Mouse (Mus musculus): ENCODE results near the gene Tprkb. TPM values are rescaled to one million over a fixed set of nuclear protein-coding genes. Genes with fewer than 3 reads are reported as not detected.
"Not testable (repeated sequence)": the region's sequence is repeated elsewhere in the genome, so short reads cannot be mapped to it uniquely, and the experiment has no call there.

The Tprkb gene
- polyA plus RNA-seq, 1 experiment from 2014 or later: 27.8 TPM

DNA sequence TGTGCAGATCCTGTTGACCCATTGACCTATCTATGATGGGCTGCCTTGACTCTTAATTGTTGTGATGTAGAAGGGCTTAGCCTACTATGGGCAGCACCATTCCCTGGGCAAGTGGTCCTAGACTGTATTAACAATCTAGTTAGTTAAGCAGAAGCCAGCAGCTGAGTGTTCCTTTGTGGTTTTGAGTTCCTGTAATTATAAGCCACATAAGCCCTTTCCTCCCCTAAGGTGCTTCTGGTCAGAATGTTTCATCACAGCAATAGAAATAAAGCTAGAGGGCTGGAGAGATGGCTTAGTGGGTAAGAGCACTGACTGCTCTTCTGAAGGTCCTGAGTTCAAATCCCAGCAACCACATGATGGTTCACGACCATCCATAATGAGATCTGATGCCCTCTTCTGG lies 12.0 kb downstream of the Tprkb start:
- DNase-seq (ENCODE audit: low spot score) (no peak), ATAC-seq (replicated peaks; ENCODE audit: low FRiP score, low TSS enrichment, low read depth) (no peak)
- no peak overlapping the region for H3K4me3 ChIP-seq (ENCODE audit: low read depth, low read length)
- H3K27ac ChIP-seq (ENCODE audit: low read depth): no peak overlapping the region
- peaks cover 59% of the 10 kb centered on the region for H3K36me3 ChIP-seq (ENCODE audit: control insufficient read depth, insufficient read depth, low read length)
- no peaks in the 10 kb centered on the region for H3K4me1 ChIP-seq (replicated peaks; ENCODE audit: control insufficient read depth, insufficient read depth, low read length)
- 100% methylated on average over 1 of the region's 1 CpGs for WGBS
- no peak overlapping the region for H3K4me2 ChIP-seq (ENCODE audit: low read length)
- H3K9me3 ChIP-seq (ENCODE audit: control insufficient read depth, low read length): no peaks in the 10 kb centered on the region
- no peak overlapping the region for H3K9ac ChIP-seq (ENCODE audit: low read length)
- H3K27me3 ChIP-seq (replicated peaks; ENCODE audit: control insufficient read depth, insufficient read depth, low read length): no peaks in the 10 kb centered on the region

DNA sequence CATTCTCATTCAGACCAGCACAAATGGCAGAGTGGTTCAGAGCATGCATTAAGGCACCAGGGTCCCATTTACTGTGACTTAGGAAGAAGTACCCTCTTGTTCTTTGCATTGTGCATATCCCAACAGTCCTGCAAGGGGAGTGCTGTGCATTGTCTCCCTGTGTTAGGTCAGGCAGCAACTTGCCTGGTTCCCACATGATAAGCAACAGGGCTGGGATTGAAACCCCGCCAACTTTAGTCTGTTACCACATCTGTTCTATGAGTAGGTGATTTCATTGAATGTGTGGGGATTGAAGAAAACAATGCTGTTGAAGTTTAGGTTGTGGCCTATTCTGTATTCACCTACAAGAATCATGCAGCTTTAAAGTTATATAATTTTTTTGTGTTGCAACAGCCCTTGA lies 15.0 kb downstream of the Tprkb start:
- Histone ChIP-seq H3K27ac (ENCODE audit: low read depth) (no peak overlapping the region), H3K4me2 (ENCODE audit: low read length) (no peak overlapping the region), H3K27me3 (replicated peaks; ENCODE audit: control insufficient read depth, insufficient read depth, low read length) (no peaks in the 10 kb centered on the region), H3K4me3 (ENCODE audit: low read depth, low read length) (no peak overlapping the region), H3K9me3 (ENCODE audit: control insufficient read depth, low read length) (no peaks in the 10 kb centered on the region), H3K36me3 (ENCODE audit: control insufficient read depth, insufficient read depth, low read length) (peaks cover 71% of the 10 kb centered on the region), H3K9ac (ENCODE audit: low read length) (no peak overlapping the region), H3K4me1 (replicated peaks; ENCODE audit: control insufficient read depth, insufficient read depth, low read length) (no peaks in the 10 kb centered on the region)
- ATAC-seq (replicated peaks; ENCODE audit: low FRiP score, low TSS enrichment, low read depth) (no peak), DNase-seq (ENCODE audit: low spot score) (no peak)
- 94% methylated on average over 1 of the region's 1 CpGs for WGBS

DNA sequence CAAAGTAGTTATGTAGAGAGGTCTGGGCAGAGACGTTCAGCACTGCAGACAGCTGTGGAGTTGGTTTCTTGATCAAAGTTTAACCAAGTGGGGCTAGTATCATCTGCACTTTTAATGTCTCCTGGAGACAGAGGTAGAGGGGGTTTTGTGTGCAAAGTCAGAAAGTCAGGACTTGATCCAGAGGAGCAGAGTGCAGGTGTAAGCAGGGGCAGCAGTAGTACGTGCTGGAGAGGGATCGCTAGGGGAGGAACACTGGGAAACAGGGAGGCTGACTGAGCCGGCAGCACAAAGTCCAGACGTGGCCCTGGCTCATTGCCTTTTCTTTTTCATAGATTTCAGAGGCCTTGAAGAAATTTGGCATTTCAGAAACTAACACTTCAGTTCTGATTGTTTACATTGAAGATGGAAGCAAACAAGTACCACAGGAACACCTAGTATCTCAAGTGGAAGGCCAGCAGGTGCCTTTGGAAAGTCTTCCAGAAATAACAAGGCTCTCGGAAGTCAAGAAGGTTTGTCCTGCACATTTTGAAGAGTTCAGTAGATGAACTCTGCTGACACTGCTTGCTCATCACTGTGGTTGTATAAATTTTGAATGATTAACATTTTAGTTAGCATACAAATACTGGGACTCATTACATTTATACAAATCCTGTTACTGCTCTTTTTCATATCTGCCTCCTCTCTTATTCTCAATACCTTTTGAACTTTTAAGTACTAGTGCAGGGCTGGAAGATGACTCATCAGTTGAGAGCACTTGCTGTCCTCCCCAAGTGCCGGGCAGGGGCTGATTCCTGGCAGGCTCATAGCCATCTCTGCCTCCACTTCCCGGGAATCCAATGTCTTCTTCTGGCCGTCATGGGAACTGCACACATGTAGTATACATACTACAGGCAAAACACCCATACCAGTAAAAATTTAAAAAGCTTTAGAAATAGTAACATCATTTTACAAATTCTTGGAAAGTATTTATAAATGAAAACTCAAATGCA lies 16.1 kb downstream of the Tprkb start:
- 90% methylated on average over 9 of the region's 9 CpGs for WGBS
- Histone ChIP-seq H3K27ac (ENCODE audit: low read depth) (no peak overlapping the region), H3K27me3 (replicated peaks; ENCODE audit: control insufficient read depth, insufficient read depth, low read length) (no peaks in the 10 kb centered on the region), H3K9ac (ENCODE audit: low read length) (no peak overlapping the region), H3K36me3 (ENCODE audit: control insufficient read depth, insufficient read depth, low read length) (peaks cover 65% of the 10 kb centered on the region), H3K4me3 (ENCODE audit: low read depth, low read length) (no peak overlapping the region), H3K9me3 (ENCODE audit: control insufficient read depth, low read length) (no peaks in the 10 kb centered on the region), H3K4me1 (replicated peaks; ENCODE audit: control insufficient read depth, insufficient read depth, low read length) (no peaks in the 10 kb centered on the region), H3K4me2 (ENCODE audit: low read length) (no peak overlapping the region)
- DNase-seq (ENCODE audit: low spot score): no peak
- ATAC-seq (replicated peaks; ENCODE audit: low FRiP score, low TSS enrichment, low read depth): no peak

DNA sequence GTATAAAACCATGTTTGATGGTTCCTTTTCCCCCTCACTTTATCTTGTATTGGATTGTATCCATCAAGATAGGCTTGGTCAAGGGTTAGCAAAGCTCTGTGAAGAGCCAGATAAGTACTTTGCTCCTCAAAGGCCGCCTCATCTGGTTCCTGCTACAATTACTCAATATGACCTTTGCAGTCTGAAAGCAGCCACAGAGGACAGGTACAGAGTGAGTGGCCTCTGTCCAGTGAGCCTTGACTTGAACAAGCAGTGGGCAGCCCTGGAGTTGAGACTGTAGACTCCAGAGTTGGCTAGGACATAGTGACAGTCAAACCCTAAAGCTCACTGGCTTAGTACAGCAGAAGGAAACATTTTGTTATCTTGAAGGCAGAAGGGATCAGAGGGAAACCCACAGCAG lies 17.6 kb downstream of the Tprkb start:
- Histone ChIP-seq H3K9ac (ENCODE audit: low read length) (no peak overlapping the region), H3K36me3 (ENCODE audit: control insufficient read depth, insufficient read depth, low read length) (peaks cover 59% of the 10 kb centered on the region), H3K9me3 (ENCODE audit: control insufficient read depth, low read length) (no peaks in the 10 kb centered on the region), H3K4me2 (ENCODE audit: low read length) (no peak overlapping the region), H3K4me3 (ENCODE audit: low read depth, low read length) (no peak overlapping the region), H3K27me3 (replicated peaks; ENCODE audit: control insufficient read depth, insufficient read depth, low read length) (no peaks in the 10 kb centered on the region), H3K27ac (ENCODE audit: low read depth) (no peak overlapping the region), H3K4me1 (replicated peaks; ENCODE audit: control insufficient read depth, insufficient read depth, low read length) (no peaks in the 10 kb centered on the region)
- ATAC-seq (replicated peaks; ENCODE audit: low FRiP score, low TSS enrichment, low read depth) (no peak), DNase-seq (ENCODE audit: low spot score) (no peak)
- WGBS: 79% methylated on average over 1 of the region's 1 CpGs

DNA sequence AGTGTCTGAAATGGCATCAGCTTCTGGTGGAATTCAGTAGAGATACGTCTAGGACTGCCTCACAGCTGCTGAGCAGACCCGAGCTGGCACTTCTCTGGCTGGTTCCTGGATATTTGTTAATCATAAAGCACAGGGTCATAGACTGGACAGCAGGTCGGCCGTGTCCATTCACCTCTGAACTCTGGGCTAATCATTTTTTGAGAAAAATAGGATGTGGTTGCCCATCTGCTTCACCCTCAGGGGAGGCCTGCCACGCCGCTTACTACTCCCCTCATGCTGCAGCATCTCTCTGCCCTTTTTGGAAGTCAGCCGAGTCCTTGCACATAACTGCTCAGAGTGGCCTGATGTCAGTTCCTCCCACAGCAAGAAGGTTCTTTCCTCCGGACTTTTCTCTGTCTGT lies 22.4 kb downstream of the Tprkb start:
- 75% methylated on average over 8 of the region's 8 CpGs for WGBS
- H3K27ac ChIP-seq (ENCODE audit: low read depth): no peak overlapping the region
- peaks cover 20% of the 10 kb centered on the region for H3K36me3 ChIP-seq (ENCODE audit: control insufficient read depth, insufficient read depth, low read length)

DNA sequence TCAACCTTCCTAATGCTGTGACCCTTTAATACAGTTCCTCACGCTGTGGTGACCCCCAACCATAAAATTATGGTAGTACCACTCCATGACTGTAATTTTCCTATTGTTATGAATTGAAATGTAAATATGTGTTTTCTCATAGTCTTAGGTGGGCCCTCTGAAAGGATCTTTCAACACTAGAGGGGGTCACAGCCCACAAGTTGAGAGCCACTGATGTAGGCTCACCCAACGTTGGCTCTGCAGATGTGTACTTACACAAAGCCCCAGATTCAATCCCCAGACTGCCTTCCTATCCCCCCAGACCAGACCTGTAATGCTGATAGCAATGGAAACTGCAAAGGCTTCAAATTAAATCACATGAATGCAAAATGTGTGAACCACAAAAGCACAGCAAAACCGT lies 24.0 kb downstream of the Tprkb start:
- H3K9ac ChIP-seq (ENCODE audit: low read length): no peak overlapping the region
- WGBS: 69% methylated on average over 3 of the region's 3 CpGs
- H3K4me1 ChIP-seq (replicated peaks; ENCODE audit: control insufficient read depth, insufficient read depth, low read length): 0 out of 2 replicates have a peak, but pooled peaks cover 3% of the 10 kb centered on the region
- H3K9me3 ChIP-seq (ENCODE audit: control insufficient read depth, low read length): no peaks in the 10 kb centered on the region
- H3K4me3 ChIP-seq (ENCODE audit: low read depth, low read length): no peak overlapping the region
- no peak for ATAC-seq (replicated peaks; ENCODE audit: low FRiP score, low TSS enrichment, low read depth)
- peaks cover 5% of the 10 kb centered on the region; the same call in 1 of the 2 replicates for H3K36me3 ChIP-seq (ENCODE audit: control insufficient read depth, insufficient read depth, low read length)
- no peak overlapping the region for H3K27ac ChIP-seq (ENCODE audit: low read depth)
- no peaks in the 10 kb centered on the region for H3K27me3 ChIP-seq (replicated peaks; ENCODE audit: control insufficient read depth, insufficient read depth, low read length)
- no peak for DNase-seq (ENCODE audit: low spot score)
- H3K4me2 ChIP-seq (ENCODE audit: low read length): no peak overlapping the region

More for the DNA sequence above, 22.4 kb downstream of the Tprkb start:
- H3K9ac ChIP-seq (ENCODE audit: low read length): no peak overlapping the region
- no peak for ATAC-seq (replicated peaks; ENCODE audit: low FRiP score, low TSS enrichment, low read depth)
- H3K4me1 ChIP-seq (replicated peaks; ENCODE audit: control insufficient read depth, insufficient read depth, low read length): 0 out of 2 replicates have a peak, but pooled peaks cover 3% of the 10 kb centered on the region
- no peak for DNase-seq (ENCODE audit: low spot score)
- H3K4me3 ChIP-seq (ENCODE audit: low read depth, low read length): no peak overlapping the region
- no peaks in the 10 kb centered on the region for H3K27me3 ChIP-seq (replicated peaks; ENCODE audit: control insufficient read depth, insufficient read depth, low read length)
- H3K9me3 ChIP-seq (ENCODE audit: control insufficient read depth, low read length): no peaks in the 10 kb centered on the region
- no peak overlapping the region for H3K4me2 ChIP-seq (ENCODE audit: low read length)

DNA sequence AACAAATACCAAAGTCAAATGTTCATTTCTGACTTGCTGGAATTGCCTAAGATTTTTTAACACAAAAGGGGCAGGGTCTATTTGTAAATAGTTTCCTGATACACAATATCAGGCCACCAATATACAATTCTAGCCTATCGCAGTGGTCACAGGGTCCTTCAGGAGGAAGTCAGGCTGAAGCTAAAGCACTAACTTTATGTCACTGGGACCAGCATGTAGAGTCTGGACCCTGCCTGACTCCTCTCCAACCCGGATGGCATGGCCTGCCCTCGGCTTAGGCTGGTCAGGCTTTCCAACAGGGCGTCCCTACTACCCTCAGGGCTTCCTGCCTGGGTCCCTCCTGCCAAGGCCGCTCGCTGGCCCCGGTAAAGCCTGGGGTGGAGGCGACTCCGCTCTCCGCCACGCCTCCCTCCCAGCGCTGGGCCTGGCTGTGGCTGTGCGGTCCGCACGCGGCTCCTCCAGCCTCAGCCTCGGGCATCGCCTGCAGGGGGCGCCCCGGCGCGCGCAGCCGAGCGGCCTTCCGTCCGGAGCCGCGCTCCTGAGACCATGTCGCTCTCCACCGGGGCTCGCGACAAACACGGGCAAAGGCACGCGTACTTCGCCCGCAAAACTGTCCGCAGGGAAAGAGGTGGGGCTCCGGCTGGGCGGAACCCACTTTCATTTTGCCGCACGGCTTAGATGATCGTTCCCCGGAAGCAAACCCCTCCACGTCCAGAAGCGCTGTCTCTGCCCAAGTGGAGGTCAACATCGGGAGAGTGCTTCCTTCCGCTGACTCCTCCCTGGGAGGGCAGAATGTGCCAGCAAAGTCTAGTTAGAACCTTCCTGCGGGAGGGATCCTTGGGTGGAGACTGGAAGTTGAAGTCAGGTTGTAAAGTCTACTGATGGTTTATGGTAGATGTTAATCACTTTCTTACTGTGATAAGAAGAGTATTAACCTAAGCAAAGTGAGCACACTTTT lies 25.1 kb downstream of the Tprkb start:
- H3K9me3 ChIP-seq (ENCODE audit: control insufficient read depth, low read length); H3K36me3 ChIP-seq (ENCODE audit: control insufficient read depth, insufficient read depth, low read length); H3K4me1 ChIP-seq (replicated peaks; ENCODE audit: control insufficient read depth, insufficient read depth, low read length); H3K27me3 ChIP-seq (replicated peaks; ENCODE audit: control insufficient read depth, insufficient read depth, low read length): not testable (repeated sequence)
- Histone ChIP-seq H3K4me2 (ENCODE audit: low read length) (peak overlapping the region; percentile 63), H3K27ac (ENCODE audit: low read depth) (peak overlapping the region; percentile 52), H3K4me3 (ENCODE audit: low read depth, low read length) (peak overlapping the region; percentile 43), H3K9ac (ENCODE audit: low read length) (peak overlapping the region; percentile 56)
- ATAC-seq (replicated peaks; ENCODE audit: low FRiP score, low TSS enrichment, low read depth) (peak; percentile 97), DNase-seq (ENCODE audit: low spot score) (peak; percentile 90)
- 2% methylated on average over 50 of the region's 50 CpGs for WGBS

DNA sequence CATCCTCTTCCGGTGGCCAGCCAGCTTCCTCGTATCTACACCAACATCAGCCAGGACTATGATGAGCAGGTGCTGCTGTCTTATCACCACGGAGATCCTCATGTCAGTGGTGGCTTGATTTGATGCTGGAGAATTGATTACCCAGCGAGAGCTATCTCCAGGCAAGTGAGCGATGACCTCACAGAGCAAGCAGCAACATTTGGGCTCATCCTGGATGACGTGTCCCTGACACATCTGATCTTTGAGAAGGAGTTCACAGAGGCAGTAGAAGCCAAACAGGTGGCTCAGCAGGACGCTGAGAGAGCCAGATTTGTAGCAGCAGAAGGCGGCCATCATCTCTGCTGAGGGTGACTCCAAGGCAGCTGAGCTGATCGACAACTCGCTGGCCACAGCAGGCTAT lies 27.0 kb downstream of the Tprkb start:
- H3K4me3 ChIP-seq (ENCODE audit: low read depth, low read length): no peak overlapping the region
- H3K4me1 ChIP-seq (replicated peaks; ENCODE audit: control insufficient read depth, insufficient read depth, low read length): 0 out of 2 replicates have a peak, but pooled peaks cover 3% of the 10 kb centered on the region
- peaks cover 15% of the 10 kb centered on the region for H3K36me3 ChIP-seq (ENCODE audit: control insufficient read depth, insufficient read depth, low read length)
- no peaks in the 10 kb centered on the region for H3K9me3 ChIP-seq (ENCODE audit: control insufficient read depth, low read length)
- no peaks in the 10 kb centered on the region for H3K27me3 ChIP-seq (replicated peaks; ENCODE audit: control insufficient read depth, insufficient read depth, low read length)
- no peak overlapping the region for H3K4me2 ChIP-seq (ENCODE audit: low read length)
- WGBS: 63% methylated on average over 10 of the region's 10 CpGs
- no peak overlapping the region for H3K27ac ChIP-seq (ENCODE audit: low read depth)
- no peak overlapping the region for H3K9ac ChIP-seq (ENCODE audit: low read length)
- ATAC-seq (replicated peaks; ENCODE audit: low FRiP score, low TSS enrichment, low read depth) (no peak), DNase-seq (ENCODE audit: low spot score) (no peak)
